Mouse (Mus musculus) forebrain, postnatal 0 days (tissue): ENCODE results near the gene Nabp2. TPM values are rescaled to one million over a fixed set of nuclear protein-coding genes. Genes with fewer than 3 reads are reported as not detected.

Experiments used
- ATAC-seq: fragments of 200-750 bp; cut with Nextera tagmentation; 2 replicates; pipeline ENCODE4 v1.8.0; 2017; ENCODE audit warnings: mild to moderate bottlenecking, moderate library complexity
- DNase-seq: peaks from one replicate; pipeline ENCODE4 v3.0.0-alpha.2; 2015
- H3K27ac ChIP-seq: fragments of 300-500 bp; sonication (generic); 2 replicates; pipeline ENCODE4 v1.5.1; 2014; ENCODE audit warnings: low read depth, mild to moderate bottlenecking, antibody characterized with exemption, low read length, moderate library complexity, mixed read lengths
- H3K27me3 ChIP-seq: fragments of 300-500 bp; sonication (generic); 2 replicates; pipeline ENCODE4 v1.6.1; 2014; ENCODE audit warnings: mild to moderate bottlenecking, low read length, mixed read lengths; ENCODE audit not compliant: insufficient read depth
- H3K36me3 ChIP-seq: fragments of 300-500 bp; sonication (generic); 2 replicates; pipeline ENCODE4 v1.6.1; 2014; ENCODE audit warnings: mild to moderate bottlenecking, moderate library complexity; ENCODE audit not compliant: insufficient read depth
- H3K4me1 ChIP-seq: fragments of 300-500 bp; sonication (generic); 2 replicates; pipeline ENCODE4 v1.6.1; 2014; ENCODE audit warnings: antibody characterized with exemption; ENCODE audit not compliant: insufficient read depth
- H3K4me2 ChIP-seq: fragments of 300-500 bp; sonication (generic); 2 replicates; pipeline ENCODE4 v1.6.1; 2014; ENCODE audit warnings: low read depth, mild to moderate bottlenecking, moderate library complexity
- H3K4me3 ChIP-seq: fragments of 300-500 bp; sonication (generic); 2 replicates; pipeline ENCODE4 v1.5.1; 2014; ENCODE audit warnings: low read depth, low read length, mixed read lengths
- H3K9ac ChIP-seq: fragments of 300-500 bp; sonication (generic); 2 replicates; pipeline ENCODE4 v1.6.1; 2014; ENCODE audit warnings: mild to moderate bottlenecking
- H3K9me3 ChIP-seq: fragments of 300-500 bp; sonication (generic); 2 replicates; pipeline ENCODE4 v1.6.1; 2016; ENCODE audit warnings: low read length
- CTCF ChIP-seq: sonication (generic); IDR thresholded peaks from 2 replicates; pipeline ENCODE4 v1.5.1; 2016; ENCODE audit warnings: antibody characterized with exemption, control low read depth, low read depth
- WGBS: fragments of 180-500 bp; shearing (Covaris S2); extraction: QIAGEN DNeasy Blood & Tissue Kit; methylation state at CpG from one replicate; pipeline ENCODE4 v1.1.7; 2014; 5-methylcytosine and 5-hydroxymethylcytosine counted together
- microRNA-seq, 2 experiments: library from miRNA; unstranded; fragments of <30 nt; microRNA quantifications; one replicate each; pipeline ENCODE4; 2016
- polyA plus RNA-seq: library from polyadenylated mRNA; unstranded; fragments of >200 nt; fragmentation: Nextera tagmentation; extraction: Ambion mirVana; gene quantifications from 2 replicates; pipeline ENCODE4 v1.2.1, GENCODE M21; 2015
- total RNA-seq: library from RNA; depleted of rRNA; stranded (reverse); fragments of >200 nt; gene quantifications from 2 replicates; pipeline ENCODE4 v1.2.3, GENCODE M21; 2014; rRNA removed

Gene Nabp2
- total and polyA plus RNA-seq, 2 experiments from 2014 or later, result 90.1 to 159 TPM

GRCm38 (mm10) chr10:128362568-128362967 is 48.7 kb downstream of the Nabp2 start:
- peak; percentile 67 for TF ChIP-seq CTCF
- peak; percentile 56 for ATAC-seq
- no peak overlapping the region for H3K4me2 ChIP-seq
- WGBS, result 46% methylated on average over 3 of the region's 3 CpGs
- no peak overlapping the region for H3K4me3 ChIP-seq
- DNase-seq, result peak; percentile 62
- H3K9me3 ChIP-seq, result no peaks in the 10 kb centered on the region
- peaks cover 63% of the 10 kb centered on the region for H3K36me3 ChIP-seq
- H3K27ac ChIP-seq, result no peak overlapping the region
- peaks cover 2% of the 10 kb centered on the region for H3K4me1 ChIP-seq
- H3K9ac ChIP-seq, result no peak overlapping the region
- H3K27me3 ChIP-seq, result no peaks in the 10 kb centered on the region

GRCm38 (mm10) chr10:128361836-128362235 is 49.5 kb downstream of the Nabp2 start:
- Histone ChIP-seq H3K4me3 (no peak overlapping the region), H3K4me1 (no peaks in the 10 kb centered on the region), H3K9me3 (no peaks in the 10 kb centered on the region), H3K27me3 (no peaks in the 10 kb centered on the region), H3K36me3 (peaks cover 65% of the 10 kb centered on the region), H3K4me2 (no peak overlapping the region), H3K27ac (no peak overlapping the region), H3K9ac (no peak overlapping the region)
- ATAC-seq (no peak), DNase-seq (no peak)
- TF ChIP-seq CTCF, result no peak
- WGBS, result 93% methylated on average over 6 of the region's 6 CpGs

GRCm38 (mm10) chr10:128359226-128359625 is 52.1 kb downstream of the Nabp2 start:
- no peak for ATAC-seq
- no peak overlapping the region for H3K9ac ChIP-seq
- no peak for TF ChIP-seq CTCF
- H3K4me2 ChIP-seq, result no peak overlapping the region
- WGBS, result 95% methylated on average over 6 of the region's 6 CpGs
- peaks cover 68% of the 10 kb centered on the region for H3K36me3 ChIP-seq
- no peaks in the 10 kb centered on the region for H3K4me1 ChIP-seq
- H3K27ac ChIP-seq, result no peak overlapping the region
- no peaks in the 10 kb centered on the region for H3K27me3 ChIP-seq
- H3K9me3 ChIP-seq, result no peaks in the 10 kb centered on the region
- DNase-seq, result no peak
- H3K4me3 ChIP-seq, result no peak overlapping the region

- DNase-seq (peak; percentile 70), ATAC-seq (0 out of 2 replicates have a peak, but pooled peaks have one; percentile 45)
- WGBS, result 49% methylated on average over 2 of the region's 2 CpGs
- H3K4me1 ChIP-seq, result no peaks in the 10 kb centered on the region
- no peaks in the 10 kb centered on the region for H3K9me3 ChIP-seq
- H3K9ac ChIP-seq, result no peak overlapping the region
- TF ChIP-seq CTCF, result peak; percentile 68
- no peak overlapping the region for H3K4me2 ChIP-seq
- no peak overlapping the region for H3K27ac ChIP-seq
- H3K27me3 ChIP-seq, result no peaks in the 10 kb centered on the region
- no peak overlapping the region for H3K4me3 ChIP-seq
- H3K36me3 ChIP-seq, result peaks cover 70% of the 10 kb centered on the region
Measured at GRCm38 (mm10) chr10:128358796-128359195, 52.5 kb downstream of the Nabp2 start.

Small RNAs within 50 kb of the gene (microRNA-seq; reads per million reads assigned to microRNA genes)
- gene Gm25361, result 0 reads per million in 2 experiments
- 0 to 0.12 reads per million in 2 experiments for gene Gm26308
- gene Mir6914, result 0.12 to 0.39 reads per million in 2 experiments
- 0.73 to 2.7 reads per million in 2 experiments for gene Mir6915
- gene Mir8105, result 0.73 to 1.2 reads per million in 2 experiments

Other genes starting within 250 kb of the Nabp2 start
- gene Rbms2, start 231.2 kb downstream of the Nabp2 start, total RNA-seq, result 6.3 and 9.9 TPM in 2 replicates
- gene Rbms2, start 231.2 kb downstream of the Nabp2 start, polyA plus RNA-seq, result 4.7 and 5.6 TPM in 2 replicates
- 1.00 and 2.1 TPM in 2 replicates for gene Gls2, start 217.0 kb downstream of the Nabp2 start, total RNA-seq
- 1.1 and 1.2 TPM in 2 replicates for gene Gls2, start 217.0 kb downstream of the Nabp2 start, polyA plus RNA-seq
- 20.7 and 20.8 TPM in 2 replicates for gene Spryd4, start 199.7 kb downstream of the Nabp2 start, total RNA-seq
- gene Spryd4, start 199.7 kb downstream of the Nabp2 start, polyA plus RNA-seq, result 19.6 and 22.7 TPM in 2 replicates
- 0.05 TPM in 1 of 2 replicates, not detected in the other for gene Mip, start 185.7 kb downstream of the Nabp2 start, total RNA-seq
- not detected in 2 replicates for gene Mip, start 185.7 kb downstream of the Nabp2 start, polyA plus RNA-seq
- gene Timeless, start 179.4 kb downstream of the Nabp2 start, total RNA-seq, result 9.3 and 11.7 TPM in 2 replicates
- gene Timeless, start 179.4 kb downstream of the Nabp2 start, polyA plus RNA-seq, result 7.7 and 9.9 TPM in 2 replicates
- gene Apon, start 157.4 kb downstream of the Nabp2 start, total RNA-seq, result not detected in 2 replicates
- gene Apon, start 157.4 kb downstream of the Nabp2 start, polyA plus RNA-seq, result not detected in 2 replicates
- 0.38 and 0.54 TPM in 2 replicates for gene Apof, start 142.8 kb downstream of the Nabp2 start, total RNA-seq
- 0.12 and 0.26 TPM in 2 replicates for gene Apof, start 142.8 kb downstream of the Nabp2 start, polyA plus RNA-seq
- gene Stat2, start 140.9 kb downstream of the Nabp2 start, total RNA-seq, result 7.2 and 8.1 TPM in 2 replicates
- 6.8 and 10.3 TPM in 2 replicates for gene Stat2, start 140.9 kb downstream of the Nabp2 start, polyA plus RNA-seq
- gene Il23a, start 112.7 kb downstream of the Nabp2 start, total RNA-seq, result 0.31 TPM in 1 of 2 replicates, not detected in the other
- not detected in 2 replicates for gene Il23a, start 112.7 kb downstream of the Nabp2 start, polyA plus RNA-seq
- 14.9 and 20.0 TPM in 2 replicates for gene Pan2, start 108.2 kb downstream of the Nabp2 start, total RNA-seq
- gene Pan2, start 108.2 kb downstream of the Nabp2 start, polyA plus RNA-seq, result 9.6 and 11.9 TPM in 2 replicates
- gene Cnpy2, start 89.0 kb downstream of the Nabp2 start, total RNA-seq, result 50.1 and 57.5 TPM in 2 replicates
- gene Cnpy2, start 89.0 kb downstream of the Nabp2 start, polyA plus RNA-seq, result 179 and 205 TPM in 2 replicates
- gene Cs, start 73.8 kb downstream of the Nabp2 start, total RNA-seq, result 205 and 250 TPM in 2 replicates
- 203 and 255 TPM in 2 replicates for gene Cs, start 73.8 kb downstream of the Nabp2 start, polyA plus RNA-seq
- 34.0 and 41.6 TPM in 2 replicates for gene Coq10a, start 42.5 kb downstream of the Nabp2 start, total RNA-seq
- gene Coq10a, start 42.5 kb downstream of the Nabp2 start, polyA plus RNA-seq, result 48.2 and 50.0 TPM in 2 replicates
- 22.3 and 32.6 TPM in 2 replicates for gene Ankrd52, start 34.4 kb downstream of the Nabp2 start, total RNA-seq
- 4.7 and 7.7 TPM in 2 replicates for gene Ankrd52, start 34.4 kb downstream of the Nabp2 start, polyA plus RNA-seq
- gene Slc39a5, start 10.3 kb downstream of the Nabp2 start, total RNA-seq, result 0.24 and 0.69 TPM in 2 replicates
- 0.10 and 0.42 TPM in 2 replicates for gene Slc39a5, start 10.3 kb downstream of the Nabp2 start, polyA plus RNA-seq
- 118 and 129 TPM in 2 replicates for gene Rnf41, start 165 bp upstream of the Nabp2 start, total RNA-seq
- gene Rnf41, start 165 bp upstream of the Nabp2 start, polyA plus RNA-seq, result 95.9 and 108 TPM in 2 replicates
- gene Smarcc2, start 47.8 kb upstream of the Nabp2 start, total RNA-seq, result 197 and 223 TPM in 2 replicates
- 117 and 134 TPM in 2 replicates for gene Smarcc2, start 47.8 kb upstream of the Nabp2 start, polyA plus RNA-seq
- gene Myl6, start 82.7 kb upstream of the Nabp2 start, total RNA-seq, result 694 and 855 TPM in 2 replicates
- gene Myl6, start 82.7 kb upstream of the Nabp2 start, polyA plus RNA-seq, result 844 and 972 TPM in 2 replicates
- gene Myl6b, start 87.2 kb upstream of the Nabp2 start, total RNA-seq, result 23.7 and 31.4 TPM in 2 replicates
- 4.5 and 4.8 TPM in 2 replicates for gene Myl6b, start 87.2 kb upstream of the Nabp2 start, polyA plus RNA-seq
- gene Esyt1, start 114.4 kb upstream of the Nabp2 start, total RNA-seq, result 9.9 and 14.8 TPM in 2 replicates
- 4.4 and 5.3 TPM in 2 replicates for gene Esyt1, start 114.4 kb upstream of the Nabp2 start, polyA plus RNA-seq
- gene Zc3h10, start 136.3 kb upstream of the Nabp2 start, total RNA-seq, result 15.0 and 20.6 TPM in 2 replicates
- 12.7 and 12.8 TPM in 2 replicates for gene Zc3h10, start 136.3 kb upstream of the Nabp2 start, polyA plus RNA-seq
- gene Rpl41, start 137.8 kb upstream of the Nabp2 start, total RNA-seq, result 877 and 1,605 TPM in 2 replicates
- 2,439 and 3,234 TPM in 2 replicates for gene Rpl41, start 137.8 kb upstream of the Nabp2 start, polyA plus RNA-seq
- 119 and 122 TPM in 2 replicates for gene Pa2g4, start 154.5 kb upstream of the Nabp2 start, total RNA-seq
- 128 and 135 TPM in 2 replicates for gene Pa2g4, start 154.5 kb upstream of the Nabp2 start, polyA plus RNA-seq
- 1.3 and 1.4 TPM in 2 replicates for gene Erbb3, start 178.2 kb upstream of the Nabp2 start, total RNA-seq
- gene Erbb3, start 178.2 kb upstream of the Nabp2 start, polyA plus RNA-seq, result 0.41 and 0.68 TPM in 2 replicates
- gene Rps26, start 215.3 kb upstream of the Nabp2 start, total RNA-seq, result 859 and 1,363 TPM in 2 replicates
- gene Rps26, start 215.3 kb upstream of the Nabp2 start, polyA plus RNA-seq, result 436 and 640 TPM in 2 replicates
- gene Ikzf4, start 234.5 kb upstream of the Nabp2 start, total RNA-seq, result 8.4 and 15.6 TPM in 2 replicates
- 6.3 and 11.3 TPM in 2 replicates for gene Ikzf4, start 234.5 kb upstream of the Nabp2 start, polyA plus RNA-seq